Mouse (Mus musculus) urinary bladder, postnatal 36 days (tissue): Measurements from ENCODE around the gene Cmbl.
A peak's percentile ranks its signal among the peaks of the same experiment; 100 is the strongest.
"Not testable (repeated sequence)": the region's sequence is repeated elsewhere in the genome, so short reads cannot be mapped to it uniquely, and the experiment has no call there.

Experiments used
- DNase-seq, 2 experiments: peaks; one replicate each; pipeline ENCODE4 v3.0.0; 2022; ENCODE audit warnings: low spot score in 2 of 2, mixed read lengths in 1 of 2

Gene Cmbl

GRCm38 (mm10) chr15:31542013-31542958 lies 22.9 kb upstream of the Cmbl start:
- no peak for DNase-seq

- DNase-seq = no peak
Measured at GRCm38 (mm10) chr15:31543246-31543645, 21.9 kb upstream of the Cmbl start.

- DNase-seq = no peak
Measured at GRCm38 (mm10) chr15:31545058-31545457, 20.1 kb upstream of the Cmbl start.

- DNase-seq = no peak
Measured at GRCm38 (mm10) chr15:31546291-31546690, 18.9 kb upstream of the Cmbl start.

GRCm38 (mm10) chr15:31547421-31547820 lies 17.8 kb upstream of the Cmbl start:
- DNase-seq = no peak

- DNase-seq = no peak
Measured at GRCm38 (mm10) chr15:31550381-31550780, 14.8 kb upstream of the Cmbl start.

- DNase-seq = no peak
Measured at GRCm38 (mm10) chr15:31554855-31555254, 10.3 kb upstream of the Cmbl start.

- DNase-seq = no peak
Measured at GRCm38 (mm10) chr15:31561390-31561789, 3.8 kb upstream of the Cmbl start.

GRCm38 (mm10) chr15:31561976-31562375 lies 3.2 kb upstream of the Cmbl start:
- no peak for DNase-seq

- no peak for DNase-seq
Measured at GRCm38 (mm10) chr15:31562847-31563246, 2.3 kb upstream of the Cmbl start.

- no peak for DNase-seq
Measured at GRCm38 (mm10) chr15:31563577-31564546, 1.3 kb upstream of the Cmbl start.

- DNase-seq = no peak
Measured at GRCm38 (mm10) chr15:31565786-31566185, 597 bp downstream of the Cmbl start.

- no peak for DNase-seq
Measured at GRCm38 (mm10) chr15:31567431-31567830, 2.2 kb downstream of the Cmbl start.

GRCm38 (mm10) chr15:31568581-31568996 lies 3.4 kb downstream of the Cmbl start:
- DNase-seq = peak; percentile 47 to 67

GRCm38 (mm10) chr15:31569325-31570022 lies 4.3 kb downstream of the Cmbl start:
- peak; percentile 75 to 88 for DNase-seq

- DNase-seq = no peak
Measured at GRCm38 (mm10) chr15:31570959-31571358, 5.8 kb downstream of the Cmbl start.

- peak in 1 of 2 experiments; percentile 47 for DNase-seq
Measured at GRCm38 (mm10) chr15:31571906-31572722, 6.9 kb downstream of the Cmbl start.

- DNase-seq = no peak
Measured at GRCm38 (mm10) chr15:31573287-31573686, 8.1 kb downstream of the Cmbl start.

- DNase-seq = no peak
Measured at GRCm38 (mm10) chr15:31573692-31574091, 8.5 kb downstream of the Cmbl start.

- no peak for DNase-seq
Measured at GRCm38 (mm10) chr15:31576076-31576475, 10.9 kb downstream of the Cmbl start.

- not testable (repeated sequence) for DNase-seq
Measured at GRCm38 (mm10) chr15:31581086-31581485, 15.9 kb downstream of the Cmbl start.
